Mouse (Mus musculus) cerebellum, postnatal 10 days (tissue): ENCODE results near the gene Klhl22.
A peak's percentile ranks its signal among the peaks of the same experiment; 100 is the strongest.
"Not testable (repeated sequence)": the region's sequence is repeated elsewhere in the genome, so short reads cannot be mapped to it uniquely, and the experiment has no call there.

Experiments used
- DNase-seq, 2 experiments: peaks; one replicate each; pipeline ENCODE4 v3.0.0; 2021; ENCODE audit warnings: mixed read lengths in 2 of 2

Klhl22 gene

GRCm38 (mm10) chr16:17759344-17759773 is at the start of gene Klhl22:
Gene Klhl22, plus strand, starts transcription at chr16:17759618.
- peak; percentile 98 for DNase-seq

GRCm38 (mm10) chr16:17717791-17718190 is 41.6 kb upstream of the Klhl22 start:
- no peak for DNase-seq

GRCm38 (mm10) chr16:17721114-17721808 is 38.2 kb upstream of the Klhl22 start:
- peak in 1 of 2 experiments; percentile 16 for DNase-seq

- DNase-seq, result no peak
Observed at GRCm38 (mm10) chr16:17721822-17722460, 37.5 kb upstream of the Klhl22 start.

- DNase-seq, result peak; percentile 93 to 95
Observed at GRCm38 (mm10) chr16:17722461-17723324, 36.7 kb upstream of the Klhl22 start.

GRCm38 (mm10) chr16:17723325-17723626 is 36.1 kb upstream of the Klhl22 start:
- DNase-seq, result no peak

GRCm38 (mm10) chr16:17724448-17724847 is 35.0 kb upstream of the Klhl22 start:
- DNase-seq, result no peak

- peak; percentile 29 for DNase-seq
Observed at GRCm38 (mm10) chr16:17727179-17727861, 32.1 kb upstream of the Klhl22 start.

- DNase-seq, result no peak
Observed at GRCm38 (mm10) chr16:17729974-17730373, 29.4 kb upstream of the Klhl22 start.

- DNase-seq, result no peak
Observed at GRCm38 (mm10) chr16:17732021-17732420, 27.4 kb upstream of the Klhl22 start.

- no peak for DNase-seq
Observed at GRCm38 (mm10) chr16:17732431-17732830, 27.0 kb upstream of the Klhl22 start.

- DNase-seq, result no peak
Observed at GRCm38 (mm10) chr16:17732841-17733340, 26.5 kb upstream of the Klhl22 start, which contains the start of gene Med15. Gene Med15, minus strand, starts transcription at chr16:17732891.

GRCm38 (mm10) chr16:17733646-17734045 is 25.8 kb upstream of the Klhl22 start:
- DNase-seq, result no peak

- not testable (repeated sequence) for DNase-seq
Observed at GRCm38 (mm10) chr16:17734872-17735271, 24.5 kb upstream of the Klhl22 start.

- no peak for DNase-seq
Observed at GRCm38 (mm10) chr16:17736156-17736555, 23.3 kb upstream of the Klhl22 start.

GRCm38 (mm10) chr16:17740080-17740479 is 19.3 kb upstream of the Klhl22 start:
- DNase-seq, result no peak

- DNase-seq, result no peak
Observed at GRCm38 (mm10) chr16:17742810-17743209, 16.6 kb upstream of the Klhl22 start.

- peak in 1 of 2 experiments; percentile 29 for DNase-seq
Observed at GRCm38 (mm10) chr16:17743279-17743678, 16.1 kb upstream of the Klhl22 start.

- peak; percentile 73 to 77 for DNase-seq
Observed at GRCm38 (mm10) chr16:17744536-17744935, 14.9 kb upstream of the Klhl22 start.

GRCm38 (mm10) chr16:17745067-17745466 is 14.4 kb upstream of the Klhl22 start:
- DNase-seq, result no peak

GRCm38 (mm10) chr16:17753001-17753400 is 6.4 kb upstream of the Klhl22 start:
- no peak for DNase-seq

GRCm38 (mm10) chr16:17753686-17754085 is 5.7 kb upstream of the Klhl22 start:
- no peak for DNase-seq

- no peak for DNase-seq
Observed at GRCm38 (mm10) chr16:17757756-17758155, 1.7 kb upstream of the Klhl22 start.
